Mouse (Mus musculus) right cerebral cortex, postnatal 25 days (tissue): ENCODE data around the gene Helz.

Source experiments
- DNase-seq: peaks from one replicate; pipeline ENCODE4 v3.0.0; 2022

Gene Helz

GRCm38 (mm10) chr11:107676207-107676940, 128.6 kb downstream of the Helz start:
- no peak for DNase-seq

GRCm38 (mm10) chr11:107682694-107683355, 135.1 kb downstream of the Helz start:
- no peak for DNase-seq

- no peak for DNase-seq
These were observed 136.1 kb downstream of the Helz start for GRCm38 (mm10) chr11:107683544-107684465.

GRCm38 (mm10) chr11:107686290-107686689, 138.6 kb downstream of the Helz start:
- no peak for DNase-seq

GRCm38 (mm10) chr11:107688480-107688879, 140.8 kb downstream of the Helz start:
- no peak for DNase-seq

- DNase-seq: no peak
These were observed 143.8 kb downstream of the Helz start for GRCm38 (mm10) chr11:107691569-107691968.

GRCm38 (mm10) chr11:107693338-107693737, 145.6 kb downstream of the Helz start:
- DNase-seq: no peak

- no peak for DNase-seq
These were observed 152.2 kb downstream of the Helz start for GRCm38 (mm10) chr11:107699967-107700366.

GRCm38 (mm10) chr11:107703272-107704134, 155.8 kb downstream of the Helz start:
- DNase-seq: no peak

GRCm38 (mm10) chr11:107705060-107705459, 157.3 kb downstream of the Helz start:
- DNase-seq: no peak

GRCm38 (mm10) chr11:107705476-107706074, 157.8 kb downstream of the Helz start:
- no peak for DNase-seq

GRCm38 (mm10) chr11:107707897-107708610, 160.3 kb downstream of the Helz start:
- no peak for DNase-seq

GRCm38 (mm10) chr11:107710379-107710778, 162.6 kb downstream of the Helz start:
- DNase-seq: no peak

- DNase-seq: no peak
These were observed 166.6 kb downstream of the Helz start for GRCm38 (mm10) chr11:107714368-107714767.

- DNase-seq: no peak
These were observed 168.7 kb downstream of the Helz start, which contains the start of gene Cacng1 for GRCm38 (mm10) chr11:107716332-107716938. Gene Cacng1 (minus strand): TSS chr11:107716522.

GRCm38 (mm10) chr11:107720264-107721021, 172.7 kb downstream of the Helz start:
- no peak for DNase-seq

GRCm38 (mm10) chr11:107721057-107721456, 173.3 kb downstream of the Helz start:
- no peak for DNase-seq

GRCm38 (mm10) chr11:107724603-107725002, 176.9 kb downstream of the Helz start:
- DNase-seq: no peak

- DNase-seq: no peak
These were observed 180.5 kb downstream of the Helz start for GRCm38 (mm10) chr11:107728073-107728863.
